Comparison of ENCODE assay signal across 27 mouse cellular contexts in genomic region chr7:127357871-127358270, GRCm38 (mm10). TPM values are rescaled to one million over a fixed set of nuclear protein-coding genes. Genes with fewer than 3 reads are reported as not detected.
"Had no signal": no experiment of that assay in that cellular context is flagged by ENCODE, and none has a peak within 500 bp of the region (broad histone marks: within the 10 kb centered on the region; RNA-seq: fewer than 3 reads in every experiment).

No protein-coding gene starts in this region.

- H3K36me3 ChIP-seq: embryonic facial prominence, embryonic 10.5 days; embryonic facial prominence, embryonic 12.5 days; embryonic facial prominence, embryonic 13.5 days; embryonic facial prominence, embryonic 15.5 days; forebrain, embryonic 10.5 days; forebrain, embryonic 12.5 days; forebrain, embryonic 15.5 days had no signal

- H3K9me3 ChIP-seq: embryonic facial prominence, embryonic 10.5 days; embryonic facial prominence, embryonic 12.5 days; embryonic facial prominence, embryonic 13.5 days; embryonic facial prominence, embryonic 15.5 days; forebrain, embryonic 12.5 days; forebrain, embryonic 13.5 days; forebrain, embryonic 15.5 days had no signal

- DNase-seq: cerebellum, adult 2 months; cerebellum, adult 8-10 months; cerebellum, adult 9-10 months; cerebellum, adult 9-11 months; cerebellum, postnatal 14 days; cerebellum, postnatal 25 days; cerebellum, postnatal 36 days; embryo, embryonic 11 days; forebrain, postnatal 0 days; gastrocnemius, adult 2 months; gastrocnemius, postnatal 10 days; gastrocnemius, postnatal 14 days; gastrocnemius, postnatal 25 days; gastrocnemius, postnatal 36 days; heart, adult 11 months; heart, adult 18-20 months had no signal

- H3K4me3 ChIP-seq: embryonic facial prominence, embryonic 10.5 days; embryonic facial prominence, embryonic 12.5 days; embryonic facial prominence, embryonic 13.5 days; embryonic facial prominence, embryonic 15.5 days; erythroblast, embryonic 14.5 days; forebrain, embryonic 10.5 days; forebrain, embryonic 12.5 days; forebrain, embryonic 13.5 days; forebrain, embryonic 15.5 days; gastrocnemius, adult 2 months had no signal

- ATAC-seq: forebrain, embryonic 13.5 days; forebrain, embryonic 14.5 days; forebrain, embryonic 15.5 days; forebrain, embryonic 16.5 days; forebrain, postnatal 0 days had no signal

- H3K9ac ChIP-seq: embryonic facial prominence, embryonic 12.5 days; embryonic facial prominence, embryonic 13.5 days; embryonic facial prominence, embryonic 15.5 days; forebrain, embryonic 12.5 days; forebrain, embryonic 13.5 days; forebrain, embryonic 15.5 days; forebrain, postnatal 0 days had no signal

- H3K4me1 ChIP-seq: embryonic facial prominence, embryonic 12.5 days; embryonic facial prominence, embryonic 13.5 days; embryonic facial prominence, embryonic 15.5 days; forebrain, embryonic 10.5 days; forebrain, embryonic 12.5 days; forebrain, embryonic 13.5 days had no signal

- H3K27ac ChIP-seq: embryonic facial prominence, embryonic 10.5 days; embryonic facial prominence, embryonic 12.5 days; embryonic facial prominence, embryonic 13.5 days; embryonic facial prominence, embryonic 15.5 days; forebrain, embryonic 10.5 days; forebrain, embryonic 12.5 days; forebrain, embryonic 13.5 days; forebrain, embryonic 15.5 days; gastrocnemius, adult 2 months had no signal

- H3K4me2 ChIP-seq: embryonic facial prominence, embryonic 12.5 days; embryonic facial prominence, embryonic 13.5 days; embryonic facial prominence, embryonic 15.5 days; forebrain, embryonic 12.5 days; forebrain, embryonic 13.5 days; forebrain, embryonic 15.5 days had no signal

RNA-seq across cellular contexts. Expression of gene E430018J23Rik, which starts 35.6 kb away (rescaled TPM):
- polyA plus RNA-seq: erythroblast, embryonic 14.5 days had no signal

RNA-seq across cellular contexts. Expression of gene Zfp764, which starts 48.8 kb away (rescaled TPM):
- polyA plus RNA-seq: erythroblast, embryonic 14.5 days had no signal
